Mouse (Mus musculus) liver, embryonic 14.5 days (tissue): ENCODE data around the gene Btbd11. TPM values are rescaled to one million over a fixed set of nuclear protein-coding genes. Genes with fewer than 3 reads are reported as not detected.

Experiments used
- ATAC-seq: fragments of 200-750 bp; cut with Nextera tagmentation; 2 replicates; pipeline ENCODE4 v1.8.0; 2017; ENCODE audit warnings: moderate number of reproducible peaks, mild to moderate bottlenecking, moderate library complexity; ENCODE audit not compliant: insufficient read depth
- DNase-seq, 3 experiments: peaks; one replicate each; pipeline ENCODE4 v3.0.0-alpha.2; 2012 to 2013; ENCODE audit warnings: low read depth in 3 of 3, low spot score in 3 of 3
- H3K27ac ChIP-seq: fragments of 300-500 bp; sonication (generic); 2 replicates; pipeline ENCODE4 v1.5.1; 2014; ENCODE audit warnings: moderate library complexity, mild to moderate bottlenecking, control low read depth, inconsistent platforms
- H3K27me3 ChIP-seq: fragments of 300-500 bp; sonication (generic); 2 replicates; pipeline ENCODE4 v1.6.1; 2014; ENCODE audit warnings: mild to moderate bottlenecking, low read length, moderate library complexity; ENCODE audit not compliant: control insufficient read depth, insufficient read depth
- H3K36me3 ChIP-seq: fragments of 300-500 bp; sonication (generic); replicated peaks from 2 replicates; pipeline ENCODE4 v1.6.1; 2014; ENCODE audit warnings: low read depth; ENCODE audit not compliant: control insufficient read depth, insufficient read depth
- H3K4me1 ChIP-seq, 2 experiments: fragments of 200-500 bp in 1 of 2; fragments of 300-500 bp in 1 of 2; sonication (generic) in 1 of 2; replicated peaks; 2 replicates each; pipeline ENCODE4 v1.6.1; 2012 to 2014; ENCODE audit warnings: antibody characterized with exemption in 1 of 2, inconsistent platforms in 1 of 2, low read length in 1 of 2; ENCODE audit not compliant: control insufficient read depth in 2 of 2, insufficient read depth in 2 of 2
- H3K4me2 ChIP-seq: fragments of 300-500 bp; sonication (generic); 2 replicates; pipeline ENCODE4 v1.6.1; 2014; ENCODE audit warnings: low read depth, mild to moderate bottlenecking, control low read depth, moderate library complexity
- H3K4me3 ChIP-seq, 2 experiments: fragments of 200-500 bp in 1 of 2; fragments of 300-500 bp in 1 of 2; sonication (generic) in 1 of 2; 2 replicates each; pipeline ENCODE4 v1.5.1; 2012 to 2014; ENCODE audit warnings: low read depth in 2 of 2, low read length in 2 of 2, mild to moderate bottlenecking in 2 of 2, control low read depth in 1 of 2, inconsistent platforms in 1 of 2, moderate library complexity in 1 of 2; ENCODE audit not compliant: insufficient read depth in 1 of 2
- H3K9ac ChIP-seq: fragments of 300-500 bp; sonication (generic); replicated peaks from 2 replicates; pipeline ENCODE4 v1.6.1; 2014; ENCODE audit warnings: mild to moderate bottlenecking, control low read depth, moderate library complexity
- H3K9me3 ChIP-seq: fragments of 300-500 bp; sonication (generic); 2 replicates; pipeline ENCODE4 v1.6.1; 2016; ENCODE audit warnings: low read length, mixed read lengths; ENCODE audit not compliant: control insufficient read depth
- CTCF ChIP-seq: IDR thresholded peaks from 2 replicates; pipeline ENCODE4 v1.5.1; 2016; ENCODE audit warnings: antibody characterized with exemption, low read depth, control low read depth
- EP300 ChIP-seq: IDR thresholded peaks from 2 replicates; pipeline ENCODE4 v1.6.1; 2016; ENCODE audit warnings: antibody characterized with exemption, low read depth
- WGBS: fragments of 180-500 bp; shearing (Covaris S2); extraction: QIAGEN DNeasy Blood & Tissue Kit; methylation state at CpG from one replicate; pipeline ENCODE4 v1.1.7; 2014; ENCODE audit not compliant: insufficient replicate concordance; 5-methylcytosine and 5-hydroxymethylcytosine counted together
- polyA plus RNA-seq, 2 experiments: library from polyadenylated mRNA; depleted of rRNA in 1 of 2; stranded (reverse) in 1 of 2; unstranded in 1 of 2; fragments of >200 nt; fragmentation: Nextera tagmentation in 1 of 2; extraction: Ambion mirVana in 1 of 2; gene quantifications; 2 replicates each; pipeline versions ENCODE4 v1.2.1 to v1.2.3; 2012 to 2014

Btbd11 gene
- polyA plus RNA-seq, 2 experiments, result 0.22 to 0.32 TPM

- no peak overlapping the region for H3K4me2 ChIP-seq
- H3K36me3 ChIP-seq, result no peaks in the 10 kb centered on the region
- H3K27me3 ChIP-seq, result no peaks in the 10 kb centered on the region
- TF ChIP-seq EP300, result no peak
- TF ChIP-seq CTCF, result peak; percentile 78
- no peak overlapping the region for H3K27ac ChIP-seq
- ATAC-seq (no peak), DNase-seq (peak in 1 of 3 experiments; percentile 1)
- H3K9me3 ChIP-seq, result no peaks in the 10 kb centered on the region
- H3K9ac ChIP-seq, result no peak overlapping the region
- no peak overlapping the region for H3K4me3 ChIP-seq
- 27% methylated on average over 7 of the region's 7 CpGs for WGBS
- H3K4me1 ChIP-seq, result no peaks in the 10 kb centered on the region
Observed at GRCm38 (mm10) chr10:85651706-85652105, 265.1 kb downstream of the Btbd11 start.

GRCm38 (mm10) chr10:85655881-85656280 is 269.3 kb downstream of the Btbd11 start:
- Histone ChIP-seq H3K9ac (no peak overlapping the region), H3K9me3 (no peaks in the 10 kb centered on the region), H3K27ac (no peak overlapping the region), H3K27me3 (no peaks in the 10 kb centered on the region), H3K4me2 (no peak overlapping the region), H3K4me3 (no peak overlapping the region), H3K4me1 (peaks cover 0 to 2% of the 10 kb centered on the region in 2 experiments; a peak in 2 of 4 replicates), H3K36me3 (no peaks in the 10 kb centered on the region)
- 40% methylated on average over 4 of the region's 4 CpGs for WGBS
- no peak for TF ChIP-seq CTCF
- no peak for TF ChIP-seq EP300
- no peak for ATAC-seq
- DNase-seq, result no peak

GRCm38 (mm10) chr10:85657886-85658285 is 271.3 kb downstream of the Btbd11 start:
- TF ChIP-seq EP300, result no peak
- TF ChIP-seq CTCF, result no peak
- WGBS, result 43% methylated on average over 10 of the region's 10 CpGs

GRCm38 (mm10) chr10:85673512-85673921 is 286.9 kb downstream of the Btbd11 start:
- 69% methylated on average over 8 of the region's 8 CpGs for WGBS
- no peaks in the 10 kb centered on the region for H3K4me1 ChIP-seq
- no peak overlapping the region for H3K4me3 ChIP-seq
- no peak overlapping the region for H3K4me2 ChIP-seq
- H3K9me3 ChIP-seq, result no peaks in the 10 kb centered on the region
- H3K27ac ChIP-seq, result no peak overlapping the region
- H3K36me3 ChIP-seq, result no peaks in the 10 kb centered on the region
- no peak overlapping the region for H3K9ac ChIP-seq
- DNase-seq (no peak), ATAC-seq (no peak)
- H3K27me3 ChIP-seq, result no peaks in the 10 kb centered on the region
- no peak for TF ChIP-seq CTCF
- no peak for TF ChIP-seq EP300

More at GRCm38 (mm10) chr10:85657886-85658285, 271.3 kb downstream of the Btbd11 start:
- Histone ChIP-seq H3K27ac (no peak overlapping the region), H3K9me3 (no peaks in the 10 kb centered on the region), H3K4me3 (no peak overlapping the region), H3K4me2 (no peak overlapping the region), H3K27me3 (no peaks in the 10 kb centered on the region), H3K36me3 (no peaks in the 10 kb centered on the region), H3K4me1 (peaks cover 0 to 2% of the 10 kb centered on the region in 2 experiments; a peak in 2 of 4 replicates), H3K9ac (no peak overlapping the region)
- no peak for ATAC-seq
- DNase-seq, result no peak

GRCm38 (mm10) chr10:85678635-85679034 is 292.0 kb downstream of the Btbd11 start:
- 19% methylated on average over 4 of the region's 4 CpGs for WGBS
- no peak overlapping the region for H3K4me3 ChIP-seq
- ATAC-seq (no peak), DNase-seq (no peak)
- H3K9me3 ChIP-seq, result no peaks in the 10 kb centered on the region
- no peak overlapping the region for H3K27ac ChIP-seq
- H3K4me1 ChIP-seq, result no peaks in the 10 kb centered on the region
- H3K36me3 ChIP-seq, result no peaks in the 10 kb centered on the region
- TF ChIP-seq CTCF (peak; percentile 38), EP300 (no peak)
- no peak overlapping the region for H3K4me2 ChIP-seq
- H3K9ac ChIP-seq, result no peak overlapping the region
- H3K27me3 ChIP-seq, result no peaks in the 10 kb centered on the region
